Mouse (Mus musculus) left cerebral cortex, adult 8-10 months (tissue): ENCODE results near the gene Ninj1. TPM values are rescaled to one million over a fixed set of nuclear protein-coding genes. Genes with fewer than 3 reads are reported as not detected.

ENCODE experiments used
- DNase-seq, 2 experiments: peaks; one replicate each; pipeline ENCODE4 v3.0.0; 2022; ENCODE audit warnings: low spot score in 2 of 2
- total RNA-seq, 4 experiments: library from RNA; stranded (reverse); gene quantifications; 2 replicates each; pipeline ENCODE4 v1.2.4; 2022

The Ninj1 gene
- total RNA-seq, 4 experiments from 2014 or later = 20.1 to 21.3 (median 21.0) TPM

GRCm38 (mm10) chr13:49225159-49225558 lies 37.9 kb downstream of the Ninj1 start:
- no peak for DNase-seq

- no peak for DNase-seq
These were observed 38.3 kb downstream of the Ninj1 start for GRCm38 (mm10) chr13:49225633-49226032.

DNA sequence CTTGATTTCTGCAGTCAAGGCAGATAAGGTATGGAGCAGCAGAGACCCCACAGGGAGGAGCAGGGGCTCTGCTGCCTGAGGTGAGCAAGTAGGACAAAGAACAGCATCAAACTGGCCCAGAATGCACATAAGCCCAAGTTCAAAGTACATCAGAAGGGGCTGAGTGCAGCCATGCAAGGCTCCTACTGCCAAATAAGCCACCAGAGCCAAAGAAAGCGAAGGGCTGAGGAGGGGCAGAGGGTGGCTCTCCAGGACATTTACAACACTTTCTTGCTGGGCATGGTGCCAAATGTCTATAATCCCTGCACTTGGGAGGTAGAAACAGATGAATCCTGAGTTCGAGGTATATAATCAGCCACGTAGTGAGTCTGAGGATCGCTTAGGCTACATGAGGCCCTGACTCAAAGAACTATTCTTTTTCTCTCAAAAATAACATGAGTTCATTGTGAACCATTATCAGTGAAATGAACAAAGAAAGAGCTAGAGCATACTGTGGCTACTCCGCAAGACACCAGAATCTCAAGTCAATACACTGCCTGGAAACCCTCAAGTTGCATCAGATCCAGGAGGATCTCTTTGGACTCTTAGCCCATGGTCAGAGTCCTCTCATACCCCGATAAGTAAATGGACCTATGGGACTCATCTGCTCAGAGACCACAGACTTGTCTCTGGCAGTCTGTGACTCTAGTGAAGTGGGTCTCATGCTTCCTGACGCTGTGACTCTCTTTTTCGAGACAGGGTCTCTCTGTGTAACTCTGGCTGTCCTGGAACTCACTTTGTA lies 46.7 kb downstream of the Ninj1 start:
- DNase-seq = no peak

DNA sequence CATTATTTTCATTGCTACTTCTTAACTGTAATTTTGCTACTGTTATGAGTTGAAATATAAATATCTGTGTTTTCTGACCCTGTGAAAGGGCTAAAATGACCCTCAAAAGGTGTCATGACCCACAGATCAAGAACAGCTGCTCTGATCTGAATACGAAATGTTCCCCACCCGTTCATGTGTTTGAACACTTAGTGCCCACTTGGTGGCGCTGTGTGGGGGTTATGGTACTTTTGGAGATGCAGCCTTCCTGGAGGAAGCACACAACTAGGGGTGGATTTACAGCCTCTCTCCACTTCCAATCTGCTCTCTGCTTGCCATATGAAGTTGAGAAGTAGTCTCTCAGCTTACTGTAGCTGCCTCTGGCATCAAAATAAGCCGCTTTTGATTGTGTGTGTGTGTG lies 47.4 kb downstream of the Ninj1 start:
- DNase-seq = no peak

DNA sequence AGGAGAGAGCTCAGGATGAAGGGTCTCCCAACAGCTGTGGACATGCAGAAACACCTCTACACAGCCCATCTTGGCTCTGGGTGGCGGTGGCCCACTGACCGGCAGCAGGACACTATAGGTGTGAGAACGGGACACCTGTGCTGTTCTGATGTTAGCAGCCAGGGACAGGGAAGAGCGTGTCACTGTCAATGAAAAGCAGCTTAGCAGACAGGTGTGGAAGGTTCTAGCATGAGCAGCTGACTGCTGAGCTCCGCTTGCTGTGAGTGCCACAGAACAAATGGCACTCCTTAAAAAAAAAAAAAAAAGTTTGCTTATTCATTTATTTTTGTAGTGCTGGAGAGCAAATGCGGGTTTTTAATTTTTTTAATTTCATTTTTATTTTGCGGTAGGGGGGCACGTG lies 50.3 kb downstream of the Ninj1 start:
- no peak for DNase-seq

DNA sequence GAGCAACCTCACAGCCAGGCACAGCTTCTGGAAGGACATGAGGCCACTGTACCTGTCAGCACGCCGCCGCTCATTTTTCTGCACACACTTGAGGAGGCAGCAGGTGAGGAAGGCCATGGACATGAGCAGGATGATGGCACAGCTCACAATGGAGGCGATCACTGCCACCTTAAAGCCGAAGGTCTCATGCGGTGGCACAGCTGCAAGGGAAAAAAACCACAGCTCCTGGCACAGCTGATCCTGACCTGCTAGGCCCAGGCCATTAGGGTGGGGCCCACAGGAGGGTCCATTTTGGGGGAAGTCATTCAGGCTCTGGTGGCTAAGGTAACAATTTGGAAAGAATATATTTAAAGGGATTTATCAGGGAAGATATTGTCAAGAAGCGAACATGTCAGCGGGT lies 51.5 kb downstream of the Ninj1 start:
- no peak for DNase-seq

DNA sequence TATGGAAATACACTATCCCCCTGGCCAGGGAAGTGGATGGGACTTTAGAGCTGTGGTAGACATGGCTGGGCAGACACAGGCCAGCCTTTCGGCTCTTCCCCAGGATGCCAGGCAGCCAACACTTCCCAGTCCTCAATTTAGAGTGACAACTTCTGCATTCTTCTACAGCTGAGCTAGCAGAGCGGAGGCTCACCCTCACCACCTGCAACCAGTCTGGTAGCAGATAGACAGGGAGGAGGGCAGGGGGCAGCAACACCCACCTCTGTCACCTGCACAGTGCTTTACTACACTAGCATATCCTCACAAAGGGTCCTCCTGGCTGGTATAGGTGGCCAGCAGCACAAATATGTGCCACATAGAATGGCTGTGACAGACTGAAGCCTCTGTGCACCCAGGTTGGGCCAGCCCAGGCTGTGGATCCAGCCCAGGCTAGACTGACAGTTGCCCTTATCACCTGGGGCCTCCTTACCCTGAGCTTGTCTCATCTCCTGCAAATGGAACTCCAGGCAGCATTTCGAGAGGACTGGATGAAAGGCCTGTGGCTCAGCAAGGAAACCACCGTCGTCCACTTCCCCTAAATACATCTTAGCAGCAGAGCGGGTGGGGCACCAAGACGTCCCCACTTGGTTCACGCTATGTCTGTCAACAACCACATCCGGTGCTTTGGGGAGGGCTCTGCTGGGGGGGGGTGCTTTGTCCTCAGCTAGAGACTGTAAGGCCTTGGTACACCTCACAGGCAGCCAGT lies 55.2 kb downstream of the Ninj1 start:
- DNase-seq = no peak

- DNase-seq = no peak
These were observed 56.2 kb downstream of the Ninj1 start for GRCm38 (mm10) chr13:49243492-49243891.

DNA sequence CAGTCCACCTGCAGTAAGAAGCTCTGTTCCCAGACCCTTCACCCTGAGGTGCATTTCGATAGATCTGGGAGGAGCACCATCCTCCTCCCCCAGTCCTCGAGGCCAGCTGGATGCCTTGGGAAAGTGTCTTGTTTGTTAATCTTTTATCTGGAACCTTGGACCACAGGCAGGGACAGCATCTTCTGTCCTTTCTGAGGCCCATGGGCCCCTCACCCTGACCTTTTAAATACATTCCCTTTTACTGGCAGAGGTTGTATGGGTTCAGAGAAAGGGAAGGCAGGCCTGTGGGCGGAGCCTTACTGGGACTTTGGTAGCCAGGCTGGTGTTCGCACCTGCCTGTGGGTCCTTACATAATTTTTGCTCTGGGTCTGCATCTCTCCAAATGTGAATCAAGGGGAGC lies 58.0 kb downstream of the Ninj1 start:
- DNase-seq = no peak

Other genes with a start within 250 kb of the Ninj1 start
- 100 to 1,000 TPM; 101 to 104 (median 102) TPM for gene Fam120a, start 219.5 kb upstream of the Ninj1 start, total RNA-seq
- gene Wnk2, start 39.5 kb upstream of the Ninj1 start, total RNA-seq = 100 to 1,000 TPM; 115 to 126 (median 123) TPM
- gene Card19, start 28.6 kb downstream of the Ninj1 start, total RNA-seq = 10 to 100 TPM; 10.7 to 18.4 (median 13.6) TPM
- 1 to 10 TPM; 2.2 to 4.8 (median 3.5) TPM for gene Susd3, start 61.2 kb downstream of the Ninj1 start, total RNA-seq
- 10 to 100 TPM in 1 of 4 experiments, 1 to 10 TPM in 3; 8.8 to 10.1 (median 8.9) TPM for gene Fgd3, start 132.8 kb downstream of the Ninj1 start, total RNA-seq
- 10 to 100 TPM; 40.2 to 45.5 (median 43.1) TPM for gene Bicd2, start 154.1 kb downstream of the Ninj1 start, total RNA-seq
- 10 to 100 TPM; 16.5 to 21.5 (median 16.8) TPM for gene Ippk, start 233.8 kb downstream of the Ninj1 start, total RNA-seq